Mouse (Mus musculus) midbrain, embryonic 16.5 days (tissue): ENCODE measurements at regions not wholly inside any gene's neighbourhood (a gene's known extent, or its start where the extent isn't known, plus 50 kb on each side); places are given as distances from the start of the nearest gene placed in this dataset.

Experiments
- ATAC-seq: fragments of 200-750 bp; cut with Nextera tagmentation; 2 replicates; pipeline ENCODE4 v1.8.0; 2017; ENCODE audit warnings: moderate TSS enrichment
- H3K27ac ChIP-seq: fragments of 300-500 bp; sonication (generic); 2 replicates; pipeline ENCODE4 v1.5.1; 2014; ENCODE audit warnings: mild to moderate bottlenecking, low read length, mixed read lengths
- H3K27me3 ChIP-seq: fragments of 300-500 bp; sonication (generic); 2 replicates; pipeline ENCODE4 v1.6.1; 2014; ENCODE audit warnings: low read depth, low read length, mixed read lengths; ENCODE audit not compliant: control insufficient read depth, insufficient read depth
- H3K36me3 ChIP-seq: fragments of 300-500 bp; sonication (generic); 2 replicates; pipeline ENCODE4 v1.6.1; 2014; ENCODE audit warnings: mild to moderate bottlenecking, low read length, moderate library complexity, mixed read lengths; ENCODE audit not compliant: control insufficient read depth, insufficient read depth
- H3K4me1 ChIP-seq: fragments of 300-500 bp; sonication (generic); 2 replicates; pipeline ENCODE4 v1.6.1; 2014; ENCODE audit warnings: mild to moderate bottlenecking, low read length, mixed read lengths; ENCODE audit not compliant: control insufficient read depth, insufficient read depth
- H3K4me2 ChIP-seq: fragments of 300-500 bp; sonication (generic); 2 replicates; pipeline ENCODE4 v1.6.1; 2014; ENCODE audit warnings: mild to moderate bottlenecking, low read length, mixed read lengths
- H3K4me3 ChIP-seq: fragments of 300-500 bp; sonication (generic); 2 replicates; pipeline ENCODE4 v1.5.1; 2014; ENCODE audit warnings: low read depth, mild to moderate bottlenecking, low read length, moderate library complexity, mixed read lengths
- H3K9ac ChIP-seq: fragments of 300-500 bp; sonication (generic); 2 replicates; pipeline ENCODE4 v1.6.1; 2014; ENCODE audit warnings: low read depth, low read length, mixed read lengths
- H3K9me3 ChIP-seq: fragments of 300-500 bp; sonication (generic); replicated peaks from 2 replicates; pipeline ENCODE4 v1.6.1; 2014; ENCODE audit warnings: mild to moderate bottlenecking, low read length, mixed read lengths; ENCODE audit not compliant: control insufficient read depth, poor library complexity, severe bottlenecking
- WGBS: fragments of 180-500 bp; shearing (Covaris S2); extraction: QIAGEN DNeasy Blood & Tissue Kit; methylation state at CpG from one replicate; pipeline ENCODE4 v1.1.7; 2014; 5-methylcytosine and 5-hydroxymethylcytosine counted together

DNA sequence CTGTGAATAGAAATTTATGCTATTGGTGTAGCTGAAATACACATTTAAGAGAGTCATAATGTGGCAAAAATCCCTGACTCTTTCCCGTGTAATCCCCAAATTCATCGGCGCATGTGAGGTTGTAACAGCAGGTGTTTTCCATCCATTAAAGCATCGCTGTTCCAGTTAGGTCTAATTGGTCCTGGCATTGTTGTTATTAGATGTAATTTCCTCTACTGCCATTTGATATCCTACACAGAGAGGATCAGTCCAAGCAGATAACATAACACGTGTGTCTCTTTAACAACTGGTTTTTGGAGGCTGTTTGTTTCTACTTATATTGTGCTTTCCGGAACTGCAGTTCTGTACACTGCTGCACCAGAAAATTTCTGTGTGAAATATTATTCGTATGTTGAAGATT is 101.8 kb downstream of the Vgll3 start:
- Histone ChIP-seq H3K4me3 (no peak overlapping the region), H3K4me1 (no peaks in the 10 kb centered on the region), H3K27me3 (no peaks in the 10 kb centered on the region), H3K27ac (no peak overlapping the region), H3K4me2 (no peak overlapping the region), H3K9me3 (no peaks in the 10 kb centered on the region), H3K9ac (no peak overlapping the region), H3K36me3 (no peaks in the 10 kb centered on the region)
- 81% methylated on average over 7 of the region's 7 CpGs for WGBS
- ATAC-seq = no peak

DNA sequence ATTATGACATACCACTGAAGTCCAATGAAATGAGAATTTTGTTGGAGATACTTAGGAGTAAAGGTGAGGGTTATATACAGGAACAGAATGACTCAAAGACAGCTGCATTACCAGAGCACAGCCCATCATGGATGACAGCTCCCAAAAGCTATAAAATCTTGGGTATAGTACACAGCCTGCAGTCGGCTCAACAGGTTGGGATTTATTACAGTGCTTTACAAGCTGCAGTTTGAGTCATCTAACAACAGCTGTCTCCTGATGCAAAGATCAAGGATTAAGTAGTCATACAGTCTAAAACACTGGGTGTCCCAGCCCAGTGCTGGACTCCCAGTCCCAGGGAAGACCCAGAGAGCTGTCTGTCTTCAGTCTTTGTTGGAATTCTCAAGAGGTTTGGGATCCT is 110.9 kb downstream of the Vgll3 start:
- Histone ChIP-seq H3K4me1 (no peaks in the 10 kb centered on the region), H3K4me3 (no peak overlapping the region), H3K9me3 (no peaks in the 10 kb centered on the region), H3K9ac (no peak overlapping the region), H3K36me3 (no peaks in the 10 kb centered on the region), H3K27me3 (no peaks in the 10 kb centered on the region), H3K27ac (no peak overlapping the region), H3K4me2 (no peak overlapping the region)
- WGBS = 78% methylated on average over 1 of the region's 1 CpGs
- ATAC-seq = no peak

DNA sequence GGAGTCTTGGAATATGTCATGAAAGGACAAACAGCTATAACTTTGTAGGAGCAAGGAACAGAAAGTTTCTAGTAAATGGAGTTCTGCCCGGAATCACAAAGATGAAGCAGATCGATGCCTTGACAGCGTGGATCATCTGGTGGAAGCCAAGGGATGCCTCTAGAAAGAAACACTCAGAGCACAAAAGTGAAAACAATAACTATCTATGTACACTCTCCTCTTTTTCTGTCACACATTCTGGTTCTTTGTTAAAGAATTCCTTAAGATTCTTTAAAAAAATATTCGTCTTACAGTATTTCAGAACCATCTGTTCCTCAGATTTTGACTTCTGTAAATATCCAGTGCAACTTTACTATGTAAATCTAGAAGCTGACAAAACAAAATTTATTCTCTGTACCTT is 148.8 kb downstream of the Vgll3 start:
- WGBS = 79% methylated on average over 4 of the region's 4 CpGs
- no peak overlapping the region for H3K4me2 ChIP-seq
- H3K27ac ChIP-seq = no peak overlapping the region
- H3K36me3 ChIP-seq = no peaks in the 10 kb centered on the region
- no peak overlapping the region for H3K4me3 ChIP-seq
- H3K4me1 ChIP-seq = no peaks in the 10 kb centered on the region
- no peak overlapping the region for H3K9ac ChIP-seq
- no peaks in the 10 kb centered on the region for H3K9me3 ChIP-seq
- no peaks in the 10 kb centered on the region for H3K27me3 ChIP-seq
- no peak for ATAC-seq

DNA sequence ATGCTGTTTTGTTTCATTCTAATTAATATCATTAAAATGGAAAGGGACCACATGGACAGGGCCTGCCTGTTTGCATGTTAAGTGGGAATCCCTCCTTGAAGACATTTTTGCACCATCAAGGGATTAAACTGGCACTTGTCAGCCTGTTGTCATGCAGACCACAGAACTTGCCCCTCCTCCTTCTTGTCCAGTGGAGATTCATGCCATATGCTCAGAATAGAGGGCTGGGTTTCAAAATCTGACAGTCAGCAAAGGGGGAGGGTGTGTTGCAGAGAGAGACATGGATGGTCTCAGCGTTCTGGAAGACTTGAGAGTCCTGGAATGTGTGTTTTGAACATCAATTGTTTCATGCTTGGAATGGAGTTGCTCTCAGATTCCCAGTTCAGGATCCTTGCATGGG is 149.2 kb downstream of the Vgll3 start:
- ATAC-seq = no peak
- WGBS = 15% methylated on average over 1 of the region's 1 CpGs
- Histone ChIP-seq H3K27me3 (no peaks in the 10 kb centered on the region), H3K9ac (no peak overlapping the region), H3K4me3 (no peak overlapping the region), H3K4me1 (no peaks in the 10 kb centered on the region), H3K36me3 (no peaks in the 10 kb centered on the region), H3K4me2 (no peak overlapping the region), H3K9me3 (no peaks in the 10 kb centered on the region), H3K27ac (no peak overlapping the region)

DNA sequence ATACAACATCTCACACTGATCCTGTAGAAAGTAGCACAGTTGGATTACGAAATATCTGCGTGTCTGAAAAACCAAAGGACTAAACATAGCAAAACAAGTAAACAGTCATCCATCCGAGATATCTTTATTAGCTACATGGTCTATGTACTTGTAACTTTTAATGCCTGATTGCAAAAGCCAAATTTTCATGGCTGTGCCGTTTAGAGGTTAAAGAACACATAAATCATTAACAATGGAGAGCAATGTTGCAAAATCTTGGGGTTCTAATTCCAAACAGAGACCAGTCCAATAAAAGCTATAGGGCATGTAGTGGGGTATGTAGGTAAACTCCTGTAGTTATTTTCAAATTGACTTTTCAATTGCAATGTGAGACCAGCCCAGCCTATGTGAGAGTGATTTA is 162.0 kb downstream of the Vgll3 start:
- Histone ChIP-seq H3K9me3 (no peaks in the 10 kb centered on the region), H3K4me1 (no peaks in the 10 kb centered on the region), H3K27me3 (no peaks in the 10 kb centered on the region), H3K4me2 (no peak overlapping the region), H3K27ac (no peak overlapping the region), H3K4me3 (no peak overlapping the region), H3K9ac (no peak overlapping the region), H3K36me3 (no peaks in the 10 kb centered on the region)
- WGBS = 91% methylated on average over 4 of the region's 4 CpGs
- ATAC-seq = no peak

DNA sequence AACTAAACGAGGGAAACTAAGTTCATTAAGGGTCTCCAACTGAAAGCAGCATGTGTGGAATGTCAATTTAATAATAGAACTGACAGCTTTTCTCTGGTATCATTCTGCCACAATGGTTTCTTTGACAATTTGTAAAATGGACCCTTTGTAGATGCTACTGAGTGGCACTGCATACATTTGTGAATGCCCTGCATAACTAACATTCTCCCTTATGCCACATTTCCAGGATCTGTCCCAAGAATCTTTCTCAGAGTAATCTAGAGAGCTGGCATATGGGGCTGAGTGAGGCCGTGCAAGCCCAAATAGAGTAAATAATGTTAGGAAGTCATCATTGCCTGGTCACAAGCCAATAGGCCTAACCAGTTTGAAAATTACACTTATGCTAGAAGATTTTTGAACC is 172.1 kb downstream of the Vgll3 start:
- ATAC-seq = no peak
- Histone ChIP-seq H3K4me1 (no peaks in the 10 kb centered on the region), H3K27ac (no peak overlapping the region), H3K36me3 (no peaks in the 10 kb centered on the region), H3K9ac (no peak overlapping the region), H3K9me3 (no peaks in the 10 kb centered on the region), H3K4me2 (no peak overlapping the region), H3K27me3 (no peaks in the 10 kb centered on the region), H3K4me3 (no peak overlapping the region)
- WGBS = 33% methylated on average over 2 of the region's 2 CpGs

DNA sequence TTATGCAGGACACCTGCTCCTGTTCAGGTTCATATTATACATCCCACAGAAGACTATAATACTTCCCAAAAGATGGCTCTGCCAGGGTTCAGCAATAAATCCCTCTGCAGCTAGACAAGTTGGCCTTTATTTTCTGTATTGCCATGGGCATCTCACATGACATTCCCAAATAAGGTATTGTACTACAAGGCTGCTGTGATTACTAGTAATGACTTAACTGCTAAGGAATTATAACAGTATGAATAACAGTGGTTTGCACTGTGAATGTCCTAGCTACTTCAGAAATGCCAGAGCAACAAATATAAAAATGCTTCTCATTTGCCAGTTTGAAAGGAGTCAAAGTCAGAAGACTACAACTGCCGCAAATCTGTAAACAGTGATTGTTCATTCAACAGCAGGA is 184.3 kb downstream of the Vgll3 start:
- no peaks in the 10 kb centered on the region for H3K27me3 ChIP-seq
- WGBS = 83% methylated on average over 1 of the region's 1 CpGs
- H3K4me3 ChIP-seq = no peak overlapping the region
- no peak overlapping the region for H3K4me2 ChIP-seq
- no peak overlapping the region for H3K9ac ChIP-seq
- no peaks in the 10 kb centered on the region for H3K36me3 ChIP-seq
- ATAC-seq = no peak
- no peaks in the 10 kb centered on the region for H3K4me1 ChIP-seq
- H3K27ac ChIP-seq = no peak overlapping the region
- H3K9me3 ChIP-seq = no peaks in the 10 kb centered on the region

DNA sequence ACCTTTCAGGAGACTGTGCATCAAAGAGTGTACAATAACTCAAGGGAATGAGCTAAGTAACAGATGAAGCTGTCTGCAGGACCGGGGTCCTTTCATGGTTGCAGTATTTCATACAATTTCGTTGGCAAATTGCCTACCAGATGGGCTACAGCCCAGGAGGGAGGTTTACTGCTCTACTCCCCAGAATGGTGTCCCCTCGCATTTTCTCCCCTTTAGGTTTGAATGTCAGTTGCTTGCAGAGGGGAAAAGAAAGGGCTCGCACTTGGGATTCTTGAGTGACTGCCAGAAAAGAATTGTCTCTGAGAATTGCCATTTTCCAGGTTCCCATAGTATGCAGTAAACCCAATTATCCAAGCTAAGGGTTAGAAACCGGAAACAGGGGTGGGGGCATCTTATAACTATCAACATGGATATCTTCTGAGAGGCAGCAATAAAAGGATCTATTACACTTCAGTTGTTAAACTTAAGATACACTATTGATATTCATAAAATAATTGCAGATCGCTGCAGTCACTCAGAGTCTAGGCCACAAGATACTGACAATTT is 185.7 kb downstream of the Vgll3 start:
- Histone ChIP-seq H3K4me3 (no peak overlapping the region), H3K27ac (no peak overlapping the region), H3K4me1 (no peaks in the 10 kb centered on the region), H3K36me3 (no peaks in the 10 kb centered on the region), H3K4me2 (no peak overlapping the region), H3K9me3 (no peaks in the 10 kb centered on the region), H3K9ac (no peak overlapping the region), H3K27me3 (no peaks in the 10 kb centered on the region)
- no peak for ATAC-seq
- 67% methylated on average over 6 of the region's 6 CpGs for WGBS

DNA sequence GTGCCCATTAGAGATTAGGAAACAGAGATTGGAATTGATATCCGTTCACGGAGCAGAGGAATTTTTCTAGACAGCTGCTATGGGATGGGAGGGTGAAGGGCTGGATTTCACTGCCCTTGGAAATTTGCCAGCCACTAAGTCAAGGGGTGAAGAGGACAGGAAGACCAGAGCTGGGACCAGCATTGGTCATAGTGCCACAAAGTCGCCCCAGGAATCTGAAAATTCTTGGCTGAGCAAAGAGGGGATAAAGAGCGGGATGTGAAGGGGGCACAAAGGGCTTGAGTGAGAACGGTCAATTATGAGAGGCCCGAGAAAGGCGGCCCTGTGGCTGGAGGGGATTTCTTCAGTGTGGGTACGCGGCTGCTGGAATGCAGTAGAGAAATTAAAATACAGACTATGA is 189.6 kb downstream of the Vgll3 start:
- Histone ChIP-seq H3K27me3 (no peaks in the 10 kb centered on the region), H3K36me3 (no peaks in the 10 kb centered on the region), H3K27ac (no peak overlapping the region), H3K4me2 (no peak overlapping the region), H3K4me1 (no peaks in the 10 kb centered on the region), H3K4me3 (no peak overlapping the region), H3K9me3 (no peaks in the 10 kb centered on the region), H3K9ac (no peak overlapping the region)
- 75% methylated on average over 9 of the region's 9 CpGs for WGBS
- ATAC-seq = no peak
